Mouse (Mus musculus) cortical plate, adult 2 months (tissue): Measurements from ENCODE around the gene Gm43638. TPM values are rescaled to one million over a fixed set of nuclear protein-coding genes. Genes with fewer than 3 reads are reported as not detected.
"Not testable (repeated sequence)": the region's sequence is repeated elsewhere in the genome, so short reads cannot be mapped to it uniquely, and the experiment has no call there.

Experiments
- H3K27ac ChIP-seq: fragments of 200-500 bp; 2 replicates; pipeline ENCODE4 v1.5.1; 2012; ENCODE audit warnings: low read length, control low read depth, inconsistent platforms; ENCODE audit not compliant: insufficient read depth
- H3K4me1 ChIP-seq: fragments of 200-500 bp; 2 replicates; pipeline ENCODE4 v1.6.1; 2011; ENCODE audit warnings: low read length; ENCODE audit not compliant: control insufficient read depth, insufficient read depth
- H3K4me3 ChIP-seq: fragments of 200-500 bp; 2 replicates; pipeline ENCODE4 v1.5.1; 2011; ENCODE audit warnings: mild to moderate bottlenecking, low read length, control low read depth; ENCODE audit not compliant: insufficient read depth
- CTCF ChIP-seq: fragments of 200-500 bp; IDR thresholded peaks from 2 replicates; pipeline ENCODE4 v1.5.1; 2011; ENCODE audit warnings: mild to moderate bottlenecking, control low read depth, low read length; ENCODE audit not compliant: insufficient read depth; ENCODE audit errors: extremely low read depth
- POLR2A ChIP-seq: fragments of 200-500 bp; IDR thresholded peaks from 2 replicates; pipeline ENCODE4 v1.6.1; 2011; ENCODE audit warnings: mild to moderate bottlenecking, low read length, control low read depth; ENCODE audit not compliant: insufficient read depth; ENCODE audit errors: extremely low read depth
- polyA plus RNA-seq: library from polyadenylated mRNA; depleted of rRNA; stranded (reverse); fragments of >200 nt; gene quantifications from 2 replicates; pipeline ENCODE4 v1.2.3, GENCODE M21; 2012; rRNA removed

The Gm43638 gene
- polyA plus RNA-seq, 1 experiment, result not detected

- H3K27ac ChIP-seq, result no peak overlapping the region
- H3K4me3 ChIP-seq, result no peak overlapping the region
- H3K4me1 ChIP-seq, result no peaks in the 10 kb centered on the region
- TF ChIP-seq CTCF (no peak), POLR2A (no peak)
Observed at GRCm38 (mm10) chr5:87457701-87458100, 28.9 kb downstream of the Gm43638 start.

- Histone ChIP-seq H3K27ac (no peak overlapping the region), H3K4me1 (no peaks in the 10 kb centered on the region), H3K4me3 (no peak overlapping the region)
- TF ChIP-seq CTCF (no peak), POLR2A (no peak)
Observed at GRCm38 (mm10) chr5:87456216-87456850, 30.3 kb downstream of the Gm43638 start.

- no peak overlapping the region for H3K4me3 ChIP-seq
- TF ChIP-seq POLR2A, result no peak
- TF ChIP-seq CTCF, result no peak
- no peak overlapping the region for H3K27ac ChIP-seq
- no peaks in the 10 kb centered on the region for H3K4me1 ChIP-seq
Observed at GRCm38 (mm10) chr5:87455519-87455918, 31.1 kb downstream of the Gm43638 start.

- H3K27ac ChIP-seq, H3K4me1 ChIP-seq: not testable (repeated sequence)
Observed at GRCm38 (mm10) chr5:87452514-87452913, 34.1 kb downstream of the Gm43638 start.

GRCm38 (mm10) chr5:87436264-87436663 lies 50.3 kb downstream of the Gm43638 start:
- no peaks in the 10 kb centered on the region for H3K4me1 ChIP-seq
- TF ChIP-seq POLR2A (no peak), CTCF (peak; percentile 28; the same call in 1 of the 2 replicates)
- H3K4me3 ChIP-seq, result no peak overlapping the region
- H3K27ac ChIP-seq, result no peak overlapping the region

More at GRCm38 (mm10) chr5:87452514-87452913, 34.1 kb downstream of the Gm43638 start:
- H3K4me3 ChIP-seq, result not testable (repeated sequence)

- Histone ChIP-seq H3K27ac (no peak overlapping the region), H3K4me1 (no peaks in the 10 kb centered on the region), H3K4me3 (no peak overlapping the region)
- TF ChIP-seq CTCF (no peak), POLR2A (no peak)
Observed at GRCm38 (mm10) chr5:87425676-87426075, 60.9 kb downstream of the Gm43638 start.

GRCm38 (mm10) chr5:87424041-87424440 lies 62.6 kb downstream of the Gm43638 start, which contains the start of gene Ugt2b38:
Gene Ugt2b38 (minus strand): TSS chr5:87424203.
- H3K4me3 ChIP-seq, H3K27ac ChIP-seq, H3K4me1 ChIP-seq: not testable (repeated sequence)

Other genes starting within 250 kb of the Gm43638 start
- not detected in 2 replicates for gene Ugt2b37, start 232.0 kb downstream of the Gm43638 start, polyA plus RNA-seq
- not detected in 2 replicates for gene Ugt2a3, start 149.6 kb downstream of the Gm43638 start, polyA plus RNA-seq
- not detected in 2 replicates for gene Ugt2b38, start 62.6 kb downstream of the Gm43638 start, polyA plus RNA-seq
- gene Ugt2a2, start 4.5 kb downstream of the Gm43638 start, polyA plus RNA-seq, result not detected in 2 replicates
- gene Ugt2a1, start 4.1 kb upstream of the Gm43638 start, polyA plus RNA-seq, result not detected in 2 replicates
- gene Sult1b1, start 51.4 kb upstream of the Gm43638 start, polyA plus RNA-seq, result not detected in 2 replicates
- gene Sult1d1, start 82.2 kb upstream of the Gm43638 start, polyA plus RNA-seq, result not detected in 2 replicates
- gene Sult1e1, start 104.8 kb upstream of the Gm43638 start, polyA plus RNA-seq, result not detected in 2 replicates
- gene Csn1s1, start 179.4 kb upstream of the Gm43638 start, polyA plus RNA-seq, result not detected in 2 replicates
- gene Csn2, start 212.8 kb upstream of the Gm43638 start, polyA plus RNA-seq, result not detected in 2 replicates